Mouse (Mus musculus): ENCODE data around the gene Ankrd44. TPM values are rescaled to one million over a fixed set of nuclear protein-coding genes. Genes with fewer than 3 reads are reported as not detected.

Gene Ankrd44
- total RNA-seq, 2 experiments from 2014 or later, result 19.7 to 21.7 TPM

DNA sequence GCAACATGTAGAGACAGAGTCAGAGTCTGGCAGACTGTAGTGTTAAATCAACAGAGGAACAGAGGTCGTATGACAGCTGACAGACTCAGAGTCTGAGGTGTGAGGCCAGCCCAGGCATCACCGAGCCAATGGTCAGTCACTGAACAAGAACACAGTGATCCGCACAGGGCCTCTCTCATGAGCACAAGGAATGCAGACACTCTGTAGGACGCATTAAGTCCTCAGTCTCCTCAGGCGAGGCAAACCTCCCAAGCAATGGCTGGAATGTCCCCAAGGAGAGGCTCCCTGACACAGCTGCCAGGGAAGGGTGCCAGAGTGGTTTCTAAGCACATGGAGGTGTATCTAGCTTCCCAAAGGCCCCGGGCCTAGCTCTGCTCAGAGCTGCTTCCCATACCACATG is 96.0 kb downstream of the Ankrd44 start:
- intact Hi-C loops (cut with DNase I), result loop anchor here (5.0 kb wide), 1 partner anchor 152 kb away; no protein-coding TSS in a partner anchor
- no peak for DNase-seq (ENCODE audit: low spot score in 2 of 2)

DNA sequence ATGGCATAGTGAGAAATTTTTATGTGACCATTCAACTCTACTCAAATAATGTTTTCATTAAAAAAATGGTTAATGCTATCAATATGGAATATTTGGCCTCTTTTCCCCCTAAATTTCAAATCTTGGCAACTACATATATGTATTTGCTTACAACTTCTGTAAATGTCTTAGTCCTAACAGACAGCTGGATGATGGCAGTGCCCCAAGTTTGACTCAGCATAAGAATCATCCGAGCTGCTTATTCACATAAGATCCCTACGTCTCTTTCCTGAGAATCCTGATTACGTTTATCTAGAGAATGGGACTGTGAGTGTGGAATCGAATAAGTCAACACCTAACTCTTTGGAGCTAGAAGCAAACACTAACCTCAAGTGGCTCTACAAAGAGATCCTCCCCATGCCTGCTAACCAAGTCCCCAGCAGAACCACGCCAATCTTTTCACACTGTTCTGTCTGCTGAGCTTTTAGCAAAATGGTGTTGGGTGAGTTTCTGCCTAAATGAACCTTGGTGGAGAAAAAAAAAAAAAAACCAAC is 96.4 kb downstream of the Ankrd44 start:
- no peak for DNase-seq (ENCODE audit: low spot score in 2 of 2)
- intact Hi-C loops (cut with DNase I), result loop anchor here (5.0 to 10.0 kb wide), 3 partner anchors 153 to 235 kb away; no protein-coding TSS in a partner anchor

DNA sequence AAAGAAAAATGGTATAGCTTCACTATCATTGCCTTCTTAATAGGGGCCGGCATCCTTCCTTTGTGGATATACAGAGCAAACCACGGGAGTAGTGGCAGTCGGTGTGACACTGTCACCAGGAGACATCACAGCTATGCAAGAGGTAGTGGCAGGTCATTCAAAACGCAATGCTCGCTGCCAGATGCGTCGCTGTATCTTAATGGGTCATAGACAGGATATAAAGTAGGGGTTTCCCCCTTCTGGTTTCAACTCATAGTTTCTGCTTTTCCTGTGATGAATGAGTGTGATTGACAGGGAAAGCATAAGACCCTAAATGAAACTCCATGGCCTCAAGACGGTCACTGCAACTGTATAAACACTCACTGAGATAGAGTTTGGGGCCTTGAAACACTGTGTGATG is 98.4 kb downstream of the Ankrd44 start:
- intact Hi-C loops (cut with DNase I), result loop anchor here (5.0 to 10.0 kb wide), 2 partner anchors 161 to 233 kb away; no protein-coding TSS in a partner anchor
- DNase-seq (ENCODE audit: low spot score in 2 of 2), result no peak

DNA sequence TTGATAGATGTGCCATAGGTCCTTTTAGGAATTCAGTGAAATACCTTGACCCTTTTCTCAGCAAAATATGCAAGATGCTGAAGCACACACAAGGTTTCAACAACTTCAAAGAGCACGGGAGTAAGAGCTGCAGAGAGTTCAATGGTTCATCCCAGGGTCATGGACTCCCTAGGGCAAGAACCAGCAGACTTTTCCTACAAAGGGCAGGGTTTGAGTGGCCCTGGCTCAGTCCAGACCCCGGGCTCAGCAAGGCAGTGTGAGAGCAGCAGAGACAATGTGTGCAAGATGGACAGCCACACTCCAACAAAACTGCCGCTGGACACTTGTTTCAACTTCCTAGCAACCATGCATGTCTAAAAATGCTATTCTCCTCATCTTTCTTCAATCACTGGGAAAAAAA is 98.8 kb downstream of the Ankrd44 start:
- intact Hi-C loops (cut with DNase I), result loop anchor here (5.0 to 10.0 kb wide), 2 partner anchors 160 to 233 kb away; no protein-coding TSS in a partner anchor
- no peak for DNase-seq (ENCODE audit: low spot score in 2 of 2)

DNA sequence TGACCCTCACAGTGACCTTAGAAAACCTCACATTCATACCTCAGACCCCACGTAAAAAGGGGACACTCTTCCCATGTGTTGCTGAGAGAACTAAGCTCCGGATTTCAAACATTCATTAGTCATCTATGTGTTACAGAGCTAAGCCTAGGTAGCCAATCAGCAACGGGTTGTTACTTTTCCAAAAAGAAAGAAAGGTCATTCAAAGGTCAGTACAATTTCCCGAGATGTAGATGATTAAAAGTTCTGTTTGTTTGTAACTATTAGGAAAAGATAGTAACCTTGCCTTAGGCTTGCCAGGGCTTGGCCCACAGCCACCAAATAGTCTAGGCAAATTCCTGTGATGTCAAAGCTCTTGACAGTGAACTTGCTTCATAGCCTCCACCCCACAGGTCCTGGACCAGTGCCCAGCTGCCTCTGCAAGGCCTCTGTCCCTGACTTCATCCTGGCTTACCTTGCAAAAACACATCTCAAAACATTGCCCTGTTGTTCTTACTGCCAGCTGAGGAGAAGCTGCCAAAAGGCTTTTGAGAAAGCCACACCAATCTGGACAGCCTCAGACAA is 99.7 kb downstream of the Ankrd44 start:
- no peak for DNase-seq (ENCODE audit: low spot score in 2 of 2)
- intact Hi-C loops (cut with DNase I), result loop anchor here (5.0 to 10.0 kb wide), 2 partner anchors 159 to 232 kb away; no protein-coding TSS in a partner anchor

DNA sequence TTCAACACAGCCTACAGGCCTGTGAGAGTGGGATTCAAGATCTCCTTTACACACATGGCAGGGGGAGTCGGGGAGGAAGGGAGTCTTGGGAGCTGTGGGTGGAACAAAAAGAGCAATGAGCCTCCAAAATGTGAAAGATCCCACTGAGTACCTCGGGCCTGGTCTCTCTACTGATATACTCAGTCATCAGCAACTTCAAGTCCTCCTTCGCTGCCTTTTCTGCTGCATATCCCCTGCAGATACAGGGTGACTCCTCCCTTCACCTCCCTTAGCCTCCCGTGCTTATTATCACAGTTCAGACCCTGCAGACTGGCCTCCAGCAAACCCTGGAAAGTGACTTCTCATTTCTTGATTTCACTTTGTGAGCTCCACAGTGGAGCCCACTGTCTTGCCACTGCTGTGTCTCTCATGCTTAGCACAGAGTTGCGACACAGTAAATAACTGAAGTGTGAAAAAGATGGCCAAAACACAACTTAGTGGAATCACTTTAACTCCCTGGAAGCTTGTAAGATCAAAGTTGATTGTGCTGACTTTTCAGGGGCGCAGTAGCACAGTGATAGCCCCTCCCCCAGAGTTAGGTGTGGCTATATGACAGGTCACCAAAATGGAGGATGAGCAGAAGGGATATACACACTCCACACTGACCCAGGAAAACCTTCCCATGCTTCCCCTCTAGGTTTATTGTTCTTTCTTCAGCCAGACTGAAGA is 100.3 kb downstream of the Ankrd44 start:
- intact Hi-C loops (cut with DNase I), result loop anchor here (5.0 to 10.0 kb wide), 2 partner anchors 159 to 231 kb away; no protein-coding TSS in a partner anchor
- DNase-seq (ENCODE audit: low spot score in 2 of 2), result no peak

DNA sequence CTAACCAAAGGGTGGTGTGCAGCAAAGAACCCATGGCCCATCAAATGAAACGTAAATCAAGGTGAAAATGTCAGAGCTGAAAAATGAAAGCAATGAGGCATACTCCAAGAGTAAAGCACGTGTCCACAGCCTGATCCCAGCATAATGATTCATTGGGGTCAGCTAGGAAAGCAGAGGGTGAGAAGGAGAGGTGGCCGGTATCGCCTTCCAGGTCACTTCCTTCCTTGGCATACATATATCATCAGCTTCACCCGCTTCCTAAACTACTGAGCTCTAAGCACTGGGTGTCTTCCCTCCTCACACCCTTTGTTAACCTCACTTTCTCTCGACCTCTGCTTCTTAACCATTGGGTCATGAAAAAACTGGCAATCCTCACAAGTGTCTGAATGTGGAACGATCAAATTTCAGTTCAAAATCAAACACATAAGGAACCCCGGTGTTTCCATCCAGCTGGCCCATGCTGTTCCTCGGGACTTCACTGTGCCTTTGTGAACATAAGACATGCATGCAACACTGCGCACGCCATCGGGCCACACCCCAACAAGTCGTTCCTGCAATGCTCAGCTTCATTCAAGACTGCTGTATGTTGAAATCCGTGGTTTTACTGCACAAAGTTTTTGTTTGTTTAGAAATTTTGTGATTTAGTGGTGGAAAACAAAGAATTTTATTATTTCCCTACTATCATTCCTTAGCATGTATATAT is 101.9 kb downstream of the Ankrd44 start:
- intact Hi-C loops (cut with DNase I), result loop anchor here (10.0 kb wide), 1 partner anchor 229 kb away; no protein-coding TSS in a partner anchor

DNA sequence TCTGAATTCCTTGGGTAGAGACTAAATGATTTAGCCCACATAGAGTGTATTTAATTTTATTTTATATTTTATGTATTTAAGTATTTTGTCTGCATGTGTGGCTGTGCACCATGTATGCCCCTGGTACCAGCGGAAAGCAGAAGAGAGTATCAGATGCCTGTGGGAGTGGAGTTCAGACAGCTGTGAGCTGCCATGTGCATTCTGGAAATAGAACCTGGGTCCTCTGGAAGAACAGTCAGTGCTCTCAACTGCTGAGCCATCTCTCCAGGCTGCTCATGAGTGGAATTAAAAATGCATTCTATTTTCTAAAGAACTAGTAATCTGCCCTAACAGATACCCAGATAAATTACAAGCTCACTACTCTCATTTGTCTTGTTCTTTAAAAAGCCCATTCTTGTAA is 104.4 kb downstream of the Ankrd44 start:
- intact Hi-C loops (cut with DNase I), result loop anchor here (10.0 kb wide), 1 partner anchor 227 kb away; no protein-coding TSS in a partner anchor
- DNase-seq (ENCODE audit: low spot score in 2 of 2), result peak; percentile 9 to 25

More for the DNA sequence above, 101.9 kb downstream of the Ankrd44 start:
- no peak for DNase-seq (ENCODE audit: low spot score in 2 of 2)

DNA sequence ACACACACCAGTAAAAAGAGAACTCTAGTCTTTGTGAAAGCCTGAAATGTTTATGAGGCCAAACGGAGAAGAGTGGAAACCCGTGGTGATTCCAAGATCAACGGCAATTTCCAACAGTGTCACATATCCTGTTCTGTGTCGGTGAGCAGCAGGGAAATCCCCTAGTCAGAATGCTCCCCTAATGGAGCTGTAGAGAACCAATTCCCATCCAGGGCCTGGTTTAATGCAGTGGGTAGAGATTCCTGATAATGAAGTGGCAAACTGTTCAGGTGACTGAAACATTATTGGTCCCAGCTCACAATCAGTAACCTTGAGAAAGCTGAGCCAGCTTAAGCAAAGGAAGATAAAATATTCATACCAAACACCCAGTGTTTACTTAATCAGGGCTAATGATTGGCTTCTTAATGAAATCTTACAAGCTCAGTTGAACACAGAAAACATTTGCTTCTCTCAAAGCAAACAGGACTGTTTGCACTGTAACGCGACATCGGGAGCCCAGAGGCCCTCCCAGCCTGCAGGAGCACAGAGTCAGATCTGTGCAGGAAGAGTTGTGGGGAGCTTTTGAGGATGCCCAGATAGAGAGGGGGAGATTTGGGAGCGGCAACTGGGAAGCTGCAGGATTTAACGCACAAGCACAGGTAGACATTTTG is 110.9 kb downstream of the Ankrd44 start:
- intact Hi-C loops (cut with DNase I), result no loop called here
- no peak for DNase-seq (ENCODE audit: low spot score in 2 of 2)

DNA sequence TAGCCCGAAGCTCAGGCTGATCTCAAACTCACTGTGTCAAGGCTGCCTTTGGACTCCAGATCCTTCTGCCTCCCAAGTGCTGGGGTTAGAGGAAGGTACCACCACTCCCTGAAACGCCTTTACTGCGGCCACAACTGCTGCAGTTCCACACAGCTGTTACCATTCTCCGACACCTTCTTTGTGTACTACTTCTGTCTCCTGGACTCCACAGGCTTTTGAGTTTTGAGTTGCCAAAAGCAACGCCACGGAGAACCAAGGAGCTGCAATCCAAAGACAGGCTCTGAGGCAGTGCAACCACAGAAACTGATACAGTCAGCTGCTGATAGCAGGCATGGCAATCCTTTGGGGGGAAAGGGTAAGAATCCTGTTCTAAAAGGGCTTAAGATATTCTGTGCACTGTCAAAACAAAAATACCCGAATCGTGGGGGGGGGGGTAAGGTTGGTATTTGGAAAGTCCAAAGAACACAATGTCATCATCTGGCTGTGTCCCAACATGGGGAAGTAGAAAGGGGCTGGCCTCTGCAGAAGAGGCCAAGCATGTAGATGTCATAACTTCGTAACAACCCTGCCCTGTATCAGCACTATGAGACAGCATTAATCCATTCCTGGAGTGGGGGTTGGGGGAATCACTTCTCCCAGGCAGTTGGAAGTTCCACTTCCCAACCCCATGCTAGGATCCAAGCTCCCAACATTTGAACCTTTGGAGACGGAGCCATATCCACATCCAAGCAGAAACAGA is 116.2 kb downstream of the Ankrd44 start:
- intact Hi-C loops (cut with DNase I), result no loop called here

DNA sequence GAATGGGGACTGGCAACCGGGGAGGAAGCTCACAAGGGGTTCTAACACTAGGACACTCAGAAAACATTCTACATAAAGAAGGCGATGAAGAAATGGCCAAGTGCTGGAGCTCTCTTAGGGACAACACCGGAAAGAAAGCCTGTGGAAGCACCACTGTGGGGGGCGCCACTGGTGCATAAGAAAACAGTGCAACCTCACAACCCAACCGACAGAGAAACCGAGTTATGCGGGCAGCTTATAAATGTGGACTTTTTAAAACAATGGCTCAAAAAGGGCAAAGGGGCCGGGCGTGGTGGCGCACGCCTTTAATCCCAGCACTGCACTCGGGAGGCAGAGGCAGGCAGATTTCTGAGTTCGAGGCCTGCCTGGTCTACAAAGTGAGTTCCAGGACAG is 117.1 kb downstream of the Ankrd44 start:
- intact Hi-C loops (cut with DNase I), result no loop called here
- DNase-seq (ENCODE audit: low spot score in 2 of 2), result no peak

More for the DNA sequence above, 116.2 kb downstream of the Ankrd44 start:
- no peak for DNase-seq (ENCODE audit: low spot score in 2 of 2)

DNA sequence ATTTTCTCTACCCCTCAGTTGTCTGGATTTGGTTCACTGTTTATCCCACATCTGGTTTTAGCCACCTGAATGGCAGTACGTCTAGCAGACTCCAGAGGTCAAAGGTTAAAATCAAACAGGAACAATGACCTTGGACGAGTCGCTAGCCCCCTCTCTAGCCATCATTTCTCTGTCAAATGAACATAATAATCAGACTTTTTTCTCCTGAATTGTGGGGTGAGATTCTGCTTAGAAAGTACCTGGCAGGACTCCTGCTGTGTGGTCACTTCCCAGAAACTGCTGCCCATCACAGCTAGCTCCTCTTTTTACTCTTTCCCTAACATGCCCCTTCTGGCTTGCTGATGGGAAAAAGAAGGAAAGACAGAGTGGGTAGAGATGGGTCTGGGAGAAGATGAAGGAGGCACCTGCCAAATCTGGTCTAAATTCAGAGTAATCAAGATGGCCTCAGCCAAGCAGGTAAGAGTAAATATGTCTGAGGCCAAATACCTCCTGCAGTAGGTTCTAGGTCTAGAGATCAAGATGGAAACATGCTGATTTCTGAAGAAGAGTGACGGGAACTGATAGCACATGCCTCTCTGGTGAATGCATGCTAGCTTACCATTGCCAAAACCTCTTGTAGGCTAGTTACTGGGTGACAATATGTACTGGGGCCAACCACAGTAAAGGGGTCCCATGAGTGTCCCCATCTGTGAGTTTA is 117.6 kb downstream of the Ankrd44 start:
- intact Hi-C loops (cut with DNase I), result no loop called here
- DNase-seq (ENCODE audit: low spot score in 2 of 2), result no peak

DNA sequence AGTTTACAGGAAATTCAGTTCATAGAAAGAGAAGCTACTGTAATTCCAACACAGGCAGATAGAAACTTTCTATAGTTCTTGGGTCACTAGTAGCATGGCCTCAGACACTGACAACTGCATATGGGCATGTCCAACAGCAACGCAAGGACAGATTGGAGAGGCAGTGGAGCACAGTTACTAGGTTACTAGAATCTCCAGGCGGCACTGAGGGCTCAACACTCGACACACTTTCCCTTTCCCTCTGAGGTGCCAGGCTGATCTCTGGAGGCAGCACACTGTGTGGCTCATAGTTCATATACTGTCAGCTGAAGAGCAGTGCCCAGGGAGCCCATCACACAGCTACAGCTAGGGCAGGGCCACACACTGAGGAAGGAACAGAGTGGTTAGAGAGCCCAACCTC is 118.4 kb downstream of the Ankrd44 start:
- intact Hi-C loops (cut with DNase I), result no loop called here

DNA sequence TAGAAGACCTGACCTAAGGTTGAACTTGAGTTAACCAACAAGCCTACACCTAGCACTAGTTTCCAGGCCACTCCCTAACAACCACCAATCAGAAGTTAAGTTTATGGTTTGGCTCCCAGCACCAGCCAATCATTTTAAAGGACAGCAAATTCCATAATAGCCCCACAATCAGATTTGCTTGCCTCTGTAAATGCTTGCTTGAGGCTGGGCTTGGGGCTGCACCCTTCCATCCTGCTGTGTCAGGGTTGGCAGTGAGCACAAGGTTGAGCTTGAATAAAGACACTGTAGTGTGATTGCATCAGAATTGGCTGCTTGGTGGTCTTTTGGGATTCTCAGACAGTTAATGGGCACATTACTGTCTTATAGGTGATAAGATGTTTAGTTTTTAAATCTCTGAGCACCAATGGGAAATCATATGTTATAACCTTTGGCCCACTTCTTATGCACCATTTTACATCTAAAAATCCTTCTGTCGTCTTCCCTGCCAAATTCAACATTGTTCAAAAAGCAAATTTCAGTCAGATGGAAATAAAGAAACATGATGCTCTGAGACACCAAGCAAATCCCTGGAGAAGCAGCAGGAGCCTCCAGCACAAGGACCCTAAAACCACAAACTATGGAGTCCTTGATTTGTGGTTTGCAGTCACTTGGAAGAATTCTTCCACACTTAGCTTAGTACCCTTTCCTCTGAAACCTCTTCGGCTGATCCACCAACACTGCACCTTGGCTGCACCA is 119.9 kb downstream of the Ankrd44 start:
- intact Hi-C loops (cut with DNase I), result no loop called here
- no peak for DNase-seq (ENCODE audit: low spot score in 2 of 2)

More for the DNA sequence above, 118.4 kb downstream of the Ankrd44 start:
- no peak for DNase-seq (ENCODE audit: low spot score in 2 of 2)

DNA sequence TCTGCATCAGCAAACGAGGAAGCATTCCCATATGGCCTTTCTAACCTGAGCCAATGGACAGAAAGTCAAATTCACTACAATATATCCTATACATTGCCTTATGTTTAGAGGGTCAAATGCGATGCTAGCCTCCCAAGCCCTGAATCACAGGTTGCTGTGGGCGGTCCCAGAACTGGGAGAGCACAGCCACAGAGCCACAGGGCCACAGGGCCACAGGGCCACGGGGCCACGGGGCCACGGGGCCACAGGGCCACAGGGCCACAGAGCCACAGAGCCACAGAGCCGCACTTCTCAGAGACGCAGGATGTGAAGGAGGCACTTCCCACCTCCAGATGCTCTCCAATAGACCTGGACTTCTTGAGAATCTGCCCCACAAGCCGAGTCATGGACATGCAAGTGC is 121.8 kb downstream of the Ankrd44 start:
- intact Hi-C loops (cut with DNase I), result no loop called here

DNA sequence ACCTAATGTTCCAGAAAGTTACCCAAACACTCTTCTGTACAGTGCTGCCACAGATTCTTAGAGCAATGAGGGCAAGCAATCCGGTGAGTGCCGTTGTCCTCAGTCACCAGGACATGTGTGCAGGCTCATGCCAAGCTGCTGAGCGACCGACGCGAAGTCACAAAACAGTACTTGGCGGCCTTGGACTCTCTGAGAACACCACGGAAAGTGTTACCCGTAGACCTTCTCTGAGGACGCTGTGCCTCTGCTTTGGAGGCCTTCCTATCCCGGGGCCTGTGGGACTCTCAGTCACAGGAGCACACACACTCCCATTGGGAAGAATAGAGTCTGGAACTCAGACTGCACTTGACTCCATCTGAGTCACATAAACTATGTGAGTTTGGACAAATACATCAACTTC is 123.5 kb downstream of the Ankrd44 start:
- DNase-seq (ENCODE audit: low spot score in 2 of 2), result no peak
- intact Hi-C loops (cut with DNase I), result no loop called here

More for the DNA sequence above, 121.8 kb downstream of the Ankrd44 start:
- no peak for DNase-seq (ENCODE audit: low spot score in 2 of 2)

DNA sequence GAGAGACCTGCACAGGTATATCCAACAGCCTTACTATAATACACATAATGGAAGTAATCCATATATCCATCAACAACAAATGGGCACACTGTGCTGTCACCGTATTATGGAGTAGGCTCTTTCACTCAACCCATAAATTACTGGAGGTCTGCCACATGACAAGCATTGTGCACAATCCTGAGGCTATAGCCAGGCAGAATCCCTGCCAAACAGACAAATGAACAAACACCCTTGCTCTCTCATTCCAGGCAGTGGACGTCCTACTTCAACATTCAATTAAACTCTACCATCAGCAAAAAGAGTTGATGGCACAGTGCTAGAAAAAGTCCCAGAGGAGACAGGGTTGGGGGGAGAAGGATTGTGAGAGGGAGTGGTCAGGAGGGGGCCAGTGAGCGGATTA is 124.9 kb downstream of the Ankrd44 start:
- DNase-seq (ENCODE audit: low spot score in 2 of 2), result no peak
- intact Hi-C loops (cut with DNase I), result no loop called here

DNA sequence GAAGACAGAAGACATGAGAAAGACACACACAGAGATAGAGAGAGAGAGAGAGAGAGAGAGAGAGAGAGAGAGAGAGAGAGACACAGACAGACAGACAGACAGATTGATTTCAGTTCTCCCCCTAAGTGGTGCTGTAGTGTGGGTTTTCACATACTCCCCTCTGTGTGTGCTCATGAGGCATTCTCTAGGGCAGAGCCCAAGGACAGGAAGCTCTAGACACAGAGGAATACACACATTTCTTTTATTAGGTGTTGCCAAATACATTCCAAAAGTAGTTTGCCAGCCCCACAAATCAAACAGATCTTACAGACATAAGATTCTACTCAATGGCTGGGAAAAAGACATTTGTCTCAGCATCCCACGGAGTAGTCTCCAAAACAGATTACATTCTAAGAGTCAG is 126.8 kb downstream of the Ankrd44 start:
- no peak for DNase-seq (ENCODE audit: low spot score in 2 of 2)
- intact Hi-C loops (cut with DNase I), result no loop called here

Data from left cerebral cortex, postnatal 36 days (tissue).